Mouse (Mus musculus) stomach, postnatal 0 days (tissue): ENCODE measurements around the gene Zim1. TPM values are rescaled to one million over a fixed set of nuclear protein-coding genes. Genes with fewer than 3 reads are reported as not detected.

Source experiments
- ATAC-seq: fragments of 200-750 bp; cut with Nextera tagmentation; 2 replicates; pipeline ENCODE4 v1.8.0; 2017; ENCODE audit not compliant: low FRiP score, low TSS enrichment
- DNase-seq: peaks from one replicate; pipeline ENCODE4 v3.0.0-alpha.2; 2016; ENCODE audit warnings: low spot score
- H3K27ac ChIP-seq: fragments of 300-500 bp; sonication (generic); replicated peaks from 2 replicates; pipeline ENCODE4 v1.5.1; 2014; ENCODE audit warnings: mild to moderate bottlenecking, control low read depth
- H3K27me3 ChIP-seq: fragments of 300-500 bp; sonication (generic); 2 replicates; pipeline ENCODE4 v1.6.1; 2014; ENCODE audit warnings: low read length; ENCODE audit not compliant: control insufficient read depth, insufficient read depth
- H3K36me3 ChIP-seq: fragments of 300-500 bp; sonication (generic); 2 replicates; pipeline ENCODE4 v1.6.1; 2014; ENCODE audit warnings: low read length, mixed read lengths; ENCODE audit not compliant: control insufficient read depth, insufficient read depth
- H3K4me1 ChIP-seq: fragments of 300-500 bp; sonication (generic); replicated peaks from 2 replicates; pipeline ENCODE4 v1.6.1; 2014; ENCODE audit warnings: antibody characterized with exemption; ENCODE audit not compliant: control insufficient read depth, insufficient read depth
- H3K4me2 ChIP-seq: fragments of 300-500 bp; sonication (generic); replicated peaks from 2 replicates; pipeline ENCODE4 v1.6.1; 2014; ENCODE audit warnings: low read depth, mild to moderate bottlenecking, control low read depth, moderate library complexity
- H3K4me3 ChIP-seq: fragments of 300-500 bp; sonication (generic); 2 replicates; pipeline ENCODE4 v1.5.1; 2014; ENCODE audit warnings: low read depth, low read length, control low read depth
- H3K9ac ChIP-seq: fragments of 300-500 bp; sonication (generic); 2 replicates; pipeline ENCODE4 v1.6.1; 2014; ENCODE audit warnings: mild to moderate bottlenecking, low read length, control low read depth, mixed read lengths
- H3K9me3 ChIP-seq: fragments of 300-500 bp; sonication (generic); 2 replicates; pipeline ENCODE4 v1.6.1; 2016; ENCODE audit warnings: low read length; ENCODE audit not compliant: control insufficient read depth
- CTCF ChIP-seq: IDR thresholded peaks from 2 replicates; pipeline ENCODE4 v1.5.1; 2016; ENCODE audit warnings: antibody characterized with exemption, low read depth, mild to moderate bottlenecking, moderate library complexity
- EP300 ChIP-seq: optimal IDR thresholded peaks from 2 replicates; pipeline ENCODE3; 2016; ENCODE audit warnings: antibody characterized with exemption
- WGBS: fragments of 180-500 bp; shearing (Covaris S2); extraction: QIAGEN DNeasy Blood & Tissue Kit; methylation state at CpG from one replicate; pipeline ENCODE4 v1.1.7; 2014; 5-methylcytosine and 5-hydroxymethylcytosine counted together
- polyA plus RNA-seq: library from polyadenylated mRNA; unstranded; fragments of >200 nt; fragmentation: Nextera tagmentation; extraction: Ambion mirVana; gene quantifications from 2 replicates; pipeline ENCODE4 v1.2.1, GENCODE M21; 2015

The Zim1 gene
- polyA plus RNA-seq, 1 experiment from 2014 or later: 1.9 TPM

- TF ChIP-seq EP300: no peak
- peak; percentile 40; the same call in 1 of the 2 replicates for TF ChIP-seq CTCF
- peak within 1 kb of the TSS; percentile 93 for H3K27ac ChIP-seq
- ATAC-seq (peak; percentile 14), DNase-seq (peak; percentile 84)
- WGBS: 44% methylated on average over 22 of the region's 24 CpGs
- no peaks in the 10 kb centered on the region for H3K27me3 ChIP-seq
- H3K9me3 ChIP-seq: 0 out of 2 replicates have a peak, but pooled peaks cover 4% of the 10 kb centered on the region
- H3K4me1 ChIP-seq: no peaks in the 10 kb centered on the region
- H3K36me3 ChIP-seq: no peaks in the 10 kb centered on the region
- peak within 1 kb of the TSS; percentile 59 for H3K4me3 ChIP-seq
- peak within 1 kb of the TSS; percentile 59 for H3K9ac ChIP-seq
- H3K4me2 ChIP-seq: peak within 1 kb of the TSS; percentile 54
Observed at GRCm38 (mm10) chr7:6730241-6730640, 34.0 kb upstream of the Zim1 start, which contains the start of the genes Peg3 and Usp29. Gene Peg3 (minus strand): TSS chr7:6730431. Gene Usp29 (plus strand): TSS chr7:6730578.

GRCm38 (mm10) chr7:6729061-6729817 lies 33.0 kb upstream of the Zim1 start:
- Histone ChIP-seq H3K9me3 (0 out of 2 replicates have a peak, but pooled peaks cover 4% of the 10 kb centered on the region), H3K4me3 (peak overlapping the region; percentile 59), H3K27me3 (no peaks in the 10 kb centered on the region), H3K36me3 (no peaks in the 10 kb centered on the region), H3K27ac (peak overlapping the region; percentile 93), H3K4me1 (no peaks in the 10 kb centered on the region), H3K4me2 (peak overlapping the region; percentile 54), H3K9ac (peak overlapping the region; percentile 59)
- TF ChIP-seq CTCF (peak; percentile 63), EP300 (no peak)
- DNase-seq (peak; percentile 96), ATAC-seq (peak; percentile 58)
- 51% methylated on average over 37 of the region's 37 CpGs for WGBS

- Histone ChIP-seq H3K36me3 (no peaks in the 10 kb centered on the region), H3K4me2 (peak overlapping the region; percentile 54), H3K4me3 (peak overlapping the region; percentile 59), H3K9me3 (0 out of 2 replicates have a peak, but pooled peaks cover 4% of the 10 kb centered on the region), H3K27me3 (no peaks in the 10 kb centered on the region), H3K27ac (peak overlapping the region; percentile 93), H3K9ac (no peak overlapping the region), H3K4me1 (no peaks in the 10 kb centered on the region)
- 43% methylated on average over 19 of the region's 19 CpGs for WGBS
- ATAC-seq (peak; percentile 86), DNase-seq (peak; percentile 93)
- no peak for TF ChIP-seq CTCF
- no peak for TF ChIP-seq EP300
Observed at GRCm38 (mm10) chr7:6728263-6728931, 32.1 kb upstream of the Zim1 start.

GRCm38 (mm10) chr7:6727351-6728121 lies 31.3 kb upstream of the Zim1 start:
- Histone ChIP-seq H3K9me3 (0 out of 2 replicates have a peak, but pooled peaks cover 4% of the 10 kb centered on the region), H3K27me3 (no peaks in the 10 kb centered on the region), H3K36me3 (no peaks in the 10 kb centered on the region), H3K27ac (peak overlapping the region; percentile 85), H3K4me1 (no peaks in the 10 kb centered on the region), H3K4me3 (peak overlapping the region; percentile 59), H3K4me2 (peak overlapping the region; percentile 48), H3K9ac (no peak overlapping the region)
- peak; percentile 87 for DNase-seq
- WGBS: 50% methylated on average over 19 of the region's 19 CpGs
- peak; percentile 71 for ATAC-seq
- TF ChIP-seq CTCF (peak; percentile 62), EP300 (no peak)

- H3K36me3 ChIP-seq: 0 out of 2 replicates have a peak, but pooled peaks cover 7% of the 10 kb centered on the region
Observed at GRCm38 (mm10) chr7:6709396-6709795, 13.1 kb upstream of the Zim1 start.

More at GRCm38 (mm10) chr7:6709396-6709795, 13.1 kb upstream of the Zim1 start:
- H3K4me2 ChIP-seq: no peak overlapping the region
- peak; percentile 5 for DNase-seq
- H3K9ac ChIP-seq: no peak overlapping the region
- H3K4me1 ChIP-seq: no peaks in the 10 kb centered on the region
- H3K4me3 ChIP-seq: no peak overlapping the region
- H3K9me3 ChIP-seq: no peaks in the 10 kb centered on the region
- H3K27ac ChIP-seq: no peak overlapping the region
- WGBS: 89% methylated on average over 15 of the region's 15 CpGs
- ATAC-seq: no peak
- TF ChIP-seq CTCF: no peak
- no peak for TF ChIP-seq EP300
- H3K27me3 ChIP-seq: no peaks in the 10 kb centered on the region
